26 mouse cellular contexts compared by ENCODE assay signal in the genomic region with DNA sequence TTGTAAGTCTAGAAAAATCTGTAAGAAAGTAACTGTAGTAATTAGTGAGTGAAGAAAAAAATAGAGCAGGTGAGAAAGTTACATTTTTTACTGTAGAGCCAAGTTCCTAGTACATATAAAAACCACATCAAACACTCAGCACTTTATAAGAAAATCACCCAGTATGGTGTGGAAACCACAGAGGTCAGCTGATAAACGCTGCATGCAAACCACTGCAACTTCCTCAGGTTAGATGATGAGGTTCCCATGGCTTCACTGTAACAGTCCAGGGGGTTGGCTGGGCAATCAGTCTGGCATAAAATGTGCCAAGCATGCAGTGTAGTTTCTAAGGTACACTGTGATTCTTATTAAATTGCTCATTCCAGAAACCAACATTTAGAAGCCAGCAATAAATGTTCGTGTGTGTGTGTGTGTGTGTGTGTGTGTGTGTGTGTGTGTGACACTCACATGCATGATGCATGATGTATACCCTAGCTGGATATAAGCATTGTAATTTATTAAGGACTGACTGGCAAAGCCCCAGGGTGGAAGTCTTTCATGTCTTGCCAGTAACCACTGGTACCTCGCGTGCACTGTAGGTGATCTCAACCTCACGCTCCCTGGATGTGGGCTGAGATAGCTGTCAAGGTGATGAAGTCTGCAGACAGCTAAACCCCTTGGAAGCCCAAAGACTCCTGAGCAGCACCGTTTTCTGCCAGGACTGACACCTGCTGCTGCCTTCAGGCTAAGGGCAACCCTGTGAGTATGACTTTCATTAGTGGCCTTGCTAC. TPM values are rescaled to one million over a fixed set of nuclear protein-coding genes. Genes with fewer than 3 reads are reported as not detected.
DNase-seq lines count a peak whose midpoint lies in the region; ATAC-seq lines count a peak whose summit lies in the region.
"Had no signal": no experiment of that assay in that cellular context is flagged by ENCODE, and none has a peak within 500 bp of the region (broad histone marks: within the 10 kb centered on the region; RNA-seq: fewer than 3 reads in every experiment).

No protein-coding gene starts in this region.

- H3K9me3 ChIP-seq in midbrain, embryonic 15.5 days = no peaks in the 10 kb centered on the region
- H3K9me3 ChIP-seq in midbrain, embryonic 11.5 days (ENCODE audit: control insufficient read depth, low read length) = no peaks in the 10 kb centered on the region
- H3K9me3 ChIP-seq: embryonic facial prominence, embryonic 13.5 days; forebrain, embryonic 12.5 days; hindbrain, embryonic 10.5 days; kidney, embryonic 15.5 days; limb, embryonic 12.5 days; stomach, embryonic 15.5 days had no signal

- H3K4me2 ChIP-seq in midbrain, embryonic 15.5 days = no peak overlapping the region
- H3K4me2 ChIP-seq in midbrain, embryonic 11.5 days = no peak overlapping the region
- H3K4me2 ChIP-seq: embryonic facial prominence, embryonic 13.5 days; forebrain, embryonic 12.5 days; heart, embryonic 11.5 days; kidney, embryonic 15.5 days; limb, embryonic 12.5 days; liver, embryonic 11.5 days; stomach, embryonic 15.5 days had no signal

- WGBS in midbrain, embryonic 15.5 days = 80% methylated on average over 6 of the region's 6 CpGs
- WGBS in midbrain, embryonic 11.5 days = 91% methylated on average over 6 of the region's 6 CpGs

- H3K27ac ChIP-seq in midbrain, embryonic 15.5 days = no peak overlapping the region
- no peak overlapping the region for H3K27ac ChIP-seq in midbrain, embryonic 11.5 days (ENCODE audit: low read depth, low read length)
- H3K27ac ChIP-seq: embryonic facial prominence, embryonic 13.5 days; forebrain, embryonic 12.5 days; hindbrain, embryonic 10.5 days; kidney, embryonic 15.5 days; limb, embryonic 12.5 days; macrophage; stomach, embryonic 15.5 days had no signal

- no peak overlapping the region for H3K9ac ChIP-seq in midbrain, embryonic 15.5 days
- H3K9ac ChIP-seq in midbrain, embryonic 11.5 days (ENCODE audit: low read length) = no peak overlapping the region
- H3K9ac ChIP-seq: embryonic facial prominence, embryonic 13.5 days; forebrain, embryonic 12.5 days; kidney, embryonic 15.5 days; limb, embryonic 12.5 days; liver, postnatal 0 days; stomach, embryonic 15.5 days had no signal

- no peaks in the 10 kb centered on the region for H3K4me1 ChIP-seq in midbrain, embryonic 15.5 days
- no peaks in the 10 kb centered on the region for H3K4me1 ChIP-seq in midbrain, embryonic 11.5 days (ENCODE audit: control insufficient read depth, insufficient read depth, low read length)
- H3K4me1 ChIP-seq: embryonic facial prominence, embryonic 13.5 days; forebrain, embryonic 12.5 days; hindbrain, embryonic 10.5 days; stomach, embryonic 15.5 days had no signal

- no peaks in the 10 kb centered on the region for H3K36me3 ChIP-seq in midbrain, embryonic 15.5 days (replicated peaks)
- no peaks in the 10 kb centered on the region for H3K36me3 ChIP-seq in midbrain, embryonic 11.5 days (ENCODE audit: control insufficient read depth, insufficient read depth, low read length)

- no peak overlapping the region for H3K4me3 ChIP-seq in midbrain, embryonic 15.5 days
- H3K4me3 ChIP-seq in midbrain, embryonic 11.5 days (ENCODE audit: low read depth, low read length) = no peak overlapping the region
- H3K4me3 ChIP-seq: embryonic facial prominence, embryonic 13.5 days; erythroblast, embryonic 14.5 days; forebrain, embryonic 12.5 days; hindbrain, embryonic 10.5 days; kidney, embryonic 15.5 days; limb, embryonic 12.5 days; stomach, embryonic 15.5 days had no signal

- ATAC-seq in midbrain, embryonic 15.5 days (replicated peaks) = 0 out of 2 replicates have a peak, but pooled peaks have one; percentile 35
- no peak for ATAC-seq in midbrain, embryonic 11.5 days (ENCODE audit: low FRiP score)
- ATAC-seq in hematopoietic stem cell, adult 5-6 weeks (replicated peaks in 1 of 2; ENCODE audit: insufficient read depth in 1 of 2, low FRiP score in 2 of 2, low TSS enrichment in 1 of 2, low read depth in 1 of 2, poor library complexity in 2 of 2, severe bottlenecking in 2 of 2) = peak; percentile 86 to 88
- ATAC-seq: hindbrain, embryonic 16.5 days; liver, postnatal 0 days; lung, postnatal 0 days had no signal

- DNase-seq in midbrain, embryonic 11.5 days (ENCODE audit: low spot score, missing footprints) = no peak
- peak; percentile 23 to 26 for DNase-seq in CD8-positive naive resting alpha-beta T cell, adult 2 months (ENCODE audit: low read depth in 2 of 2, low spot score in 2 of 2)
- peak; percentile 58 for DNase-seq in naive thymus-derived CD4-positive, alpha-beta T cell, adult 2 months (ENCODE audit: low read depth)
- no peak for DNase-seq in thymus, postnatal 4 days
- no peak for DNase-seq in neural tube, embryonic 10.5 days (ENCODE audit: extremely low spot score, low spot score)
- no peak for DNase-seq in gastrocnemius, adult 18-20 months (ENCODE audit: low spot score)
- DNase-seq: cerebellum, adult 18-20 months; cerebellum, postnatal 25 days; heart, adult 11 months; kidney, adult 11 months; layer of hippocampus, postnatal 36 days; liver, postnatal 0 days had no signal

- no peaks in the 10 kb centered on the region for H3K27me3 ChIP-seq in midbrain, embryonic 15.5 days (replicated peaks)
- no peaks in the 10 kb centered on the region for H3K27me3 ChIP-seq in midbrain, embryonic 11.5 days (ENCODE audit: control insufficient read depth, insufficient read depth, low read length)
- H3K27me3 ChIP-seq: embryonic facial prominence, embryonic 13.5 days; forebrain, embryonic 12.5 days; kidney, embryonic 15.5 days; limb, embryonic 12.5 days; stomach, embryonic 15.5 days had no signal

RNA-seq across cellular contexts. Expression of a gene that starts 32.0 kb away (rescaled TPM):
- polyA plus RNA-seq in midbrain, embryonic 15.5 days (2015; fragmentation: Nextera tagmentation; extraction: Ambion mirVana) = 45.8 and 50.4 TPM in 2 replicates
- polyA plus RNA-seq in midbrain, embryonic 11.5 days (2014; fragmentation: Nextera tagmentation; extraction: Ambion mirVana) = 39.8 and 41.6 TPM in 2 replicates
- 5.8 and 13.0 TPM in 2 replicates for total RNA-seq in hematopoietic stem cell, adult 5-6 weeks (2017)
- total RNA-seq in gastrocnemius, adult 18-20 months (2021) = 1 to 10 TPM; 2.3 to 3.3 TPM
- polyA plus RNA-seq: erythroblast, embryonic 14.5 days had no signal

RNA-seq across cellular contexts. Expression of a gene that starts 38.3 kb away (rescaled TPM):
- 10.3 TPM in 2 replicates for polyA plus RNA-seq in midbrain, embryonic 15.5 days (2015; fragmentation: Nextera tagmentation; extraction: Ambion mirVana)
- 5.2 and 5.5 TPM in 2 replicates for polyA plus RNA-seq in midbrain, embryonic 11.5 days (2014; fragmentation: Nextera tagmentation; extraction: Ambion mirVana)
- total RNA-seq in hematopoietic stem cell, adult 5-6 weeks (2017) = 15.6 and 23.7 TPM in 2 replicates
- 10 to 100 TPM; 16.1 to 18.6 TPM for total RNA-seq in gastrocnemius, adult 18-20 months (2021)

Comparison
In these comparisons a context has a peak if more than half of its experiments do, and no peak if none do; other contexts are left out.
1. DNase-seq: peak in CD8-positive naive resting alpha-beta T cell, adult 2 months (2 of 2) and naive thymus-derived CD4-positive, alpha-beta T cell, adult 2 months (single experiment); none in midbrain, embryonic 11.5 days (single experiment), thymus, postnatal 4 days (single experiment), neural tube, embryonic 10.5 days (single experiment) and gastrocnemius, adult 18-20 months (single experiment).